Mouse (Mus musculus) midbrain, embryonic 16.5 days (tissue): Measurements from ENCODE around the gene Rln3. TPM values are rescaled to one million over a fixed set of nuclear protein-coding genes. Genes with fewer than 3 reads are reported as not detected.
A peak's percentile ranks its signal among the peaks of the same experiment; 100 is the strongest.

Experiments
- ATAC-seq: fragments of 200-750 bp; cut with Nextera tagmentation; 2 replicates; pipeline ENCODE4 v1.8.0; 2017; ENCODE audit warnings: moderate TSS enrichment
- H3K27ac ChIP-seq: fragments of 300-500 bp; sonication (generic); 2 replicates; pipeline ENCODE4 v1.5.1; 2014; ENCODE audit warnings: mild to moderate bottlenecking, low read length, mixed read lengths
- H3K27me3 ChIP-seq: fragments of 300-500 bp; sonication (generic); 2 replicates; pipeline ENCODE4 v1.6.1; 2014; ENCODE audit warnings: low read depth, low read length, mixed read lengths; ENCODE audit not compliant: control insufficient read depth, insufficient read depth
- H3K36me3 ChIP-seq: fragments of 300-500 bp; sonication (generic); 2 replicates; pipeline ENCODE4 v1.6.1; 2014; ENCODE audit warnings: mild to moderate bottlenecking, low read length, moderate library complexity, mixed read lengths; ENCODE audit not compliant: control insufficient read depth, insufficient read depth
- H3K4me1 ChIP-seq: fragments of 300-500 bp; sonication (generic); 2 replicates; pipeline ENCODE4 v1.6.1; 2014; ENCODE audit warnings: mild to moderate bottlenecking, low read length, mixed read lengths; ENCODE audit not compliant: control insufficient read depth, insufficient read depth
- H3K4me2 ChIP-seq: fragments of 300-500 bp; sonication (generic); 2 replicates; pipeline ENCODE4 v1.6.1; 2014; ENCODE audit warnings: mild to moderate bottlenecking, low read length, mixed read lengths
- H3K4me3 ChIP-seq: fragments of 300-500 bp; sonication (generic); 2 replicates; pipeline ENCODE4 v1.5.1; 2014; ENCODE audit warnings: low read depth, mild to moderate bottlenecking, low read length, moderate library complexity, mixed read lengths
- H3K9ac ChIP-seq: fragments of 300-500 bp; sonication (generic); 2 replicates; pipeline ENCODE4 v1.6.1; 2014; ENCODE audit warnings: low read depth, low read length, mixed read lengths
- H3K9me3 ChIP-seq: fragments of 300-500 bp; sonication (generic); replicated peaks from 2 replicates; pipeline ENCODE4 v1.6.1; 2014; ENCODE audit warnings: mild to moderate bottlenecking, low read length, mixed read lengths; ENCODE audit not compliant: control insufficient read depth, poor library complexity, severe bottlenecking
- WGBS: fragments of 180-500 bp; shearing (Covaris S2); extraction: QIAGEN DNeasy Blood & Tissue Kit; methylation state at CpG from one replicate; pipeline ENCODE4 v1.1.7; 2014; 5-methylcytosine and 5-hydroxymethylcytosine counted together
- polyA plus RNA-seq: library from polyadenylated mRNA; unstranded; fragments of >200 nt; fragmentation: Nextera tagmentation; extraction: Ambion mirVana; gene quantifications from 2 replicates; pipeline ENCODE4 v1.2.1, GENCODE M21; 2015

Rln3 gene
- polyA plus RNA-seq, 1 experiment from 2014 or later = 1.9 TPM

DNA sequence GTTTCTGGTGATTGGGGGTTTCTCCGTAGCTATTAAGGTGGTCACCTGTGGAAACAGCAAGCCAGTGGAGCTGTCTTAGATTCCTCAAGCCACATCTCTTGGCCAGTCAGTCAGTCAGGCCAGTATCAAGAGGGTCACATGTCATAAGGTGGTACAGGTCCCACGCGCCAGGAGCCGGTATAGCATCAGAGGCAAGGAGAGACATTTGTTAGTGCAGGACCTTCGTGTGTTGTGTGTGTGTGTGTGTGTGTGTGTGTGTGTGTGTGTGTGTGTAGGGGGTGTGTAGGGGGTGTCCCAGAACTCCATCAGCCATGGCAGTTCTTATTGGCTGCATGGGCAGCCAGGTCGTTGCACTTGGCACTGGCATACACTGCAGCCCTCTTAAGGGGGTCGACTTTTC lies 23.1 kb upstream of the Rln3 start:
- Histone ChIP-seq H3K27ac (no peak overlapping the region), H3K4me1 (peaks cover 42% of the 10 kb centered on the region), H3K4me2 (peak overlapping the region; percentile 63), H3K9ac (no peak overlapping the region), H3K9me3 (no peaks in the 10 kb centered on the region), H3K27me3 (no peaks in the 10 kb centered on the region), H3K36me3 (no peaks in the 10 kb centered on the region), H3K4me3 (peak overlapping the region; percentile 97)
- ATAC-seq = no peak
- WGBS = 89% methylated on average over 7 of the region's 7 CpGs

DNA sequence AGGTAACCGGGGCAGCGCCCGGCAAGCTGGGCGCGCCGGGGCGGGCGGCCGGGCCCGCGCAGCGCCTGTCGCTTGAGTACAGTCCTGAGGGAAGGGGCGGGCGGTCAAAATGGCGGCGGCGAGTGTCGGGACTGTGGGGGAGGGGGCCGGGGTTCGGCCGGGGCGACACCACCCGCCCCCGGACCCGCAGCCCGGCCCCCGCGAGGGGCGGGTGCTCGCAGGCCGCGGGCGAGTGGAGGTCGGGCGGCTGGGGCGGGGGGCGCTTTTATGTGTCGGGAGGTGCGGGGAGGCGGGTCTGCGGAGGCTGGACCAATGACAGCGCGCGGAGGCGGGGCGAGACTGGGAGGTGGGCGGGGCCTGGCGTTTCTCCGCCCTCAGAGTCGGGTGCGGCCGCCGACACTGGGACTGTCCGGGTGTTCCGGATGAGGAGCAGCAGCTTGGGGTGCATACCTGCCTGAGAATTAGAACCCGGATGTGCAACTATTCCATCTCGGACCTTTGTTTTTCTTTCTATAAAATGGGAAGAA lies 22.3 kb upstream of the Rln3 start:
- peaks cover 34% of the 10 kb centered on the region for H3K4me1 ChIP-seq
- WGBS = under 1% methylated on average over 52 of the region's 58 CpGs
- H3K4me2 ChIP-seq = peak overlapping the region; percentile 63
- peak overlapping the region; percentile 97 for H3K4me3 ChIP-seq
- no peaks in the 10 kb centered on the region for H3K9me3 ChIP-seq
- no peaks in the 10 kb centered on the region for H3K27me3 ChIP-seq
- H3K27ac ChIP-seq = peak overlapping the region; percentile 97
- ATAC-seq = peak; percentile 66
- H3K9ac ChIP-seq = peak overlapping the region; percentile 91
- no peaks in the 10 kb centered on the region for H3K36me3 ChIP-seq

DNA sequence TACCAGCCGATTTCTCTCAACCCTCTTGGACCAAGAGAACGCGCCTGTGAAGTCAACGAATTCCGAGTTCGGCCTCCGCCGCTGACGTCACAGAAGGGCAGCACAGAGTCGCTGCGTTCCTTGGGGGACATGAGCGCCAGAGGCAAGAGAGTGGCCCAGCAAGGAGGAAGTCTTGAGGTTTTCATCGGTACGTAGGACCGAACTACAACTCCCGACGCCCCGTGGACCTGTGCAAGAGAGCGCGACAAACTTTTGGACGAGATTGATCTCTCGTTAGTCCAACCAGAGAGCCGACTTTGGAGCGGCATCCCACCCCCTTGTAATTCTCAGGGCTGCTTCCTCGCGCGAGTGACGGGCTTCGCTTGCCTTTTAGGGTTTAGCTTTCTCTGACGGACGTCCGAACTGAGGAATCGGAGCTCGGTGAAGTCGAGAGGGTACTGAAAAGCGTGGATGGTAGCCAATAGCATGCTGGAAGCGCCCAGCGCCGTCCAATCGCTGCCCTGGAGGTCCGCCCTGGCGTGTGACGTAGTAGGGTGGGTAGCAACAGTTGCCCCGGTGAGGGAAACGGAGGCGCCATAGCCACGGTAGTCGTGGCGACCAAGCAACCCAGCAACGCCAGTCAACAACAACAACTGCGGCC lies 21.6 kb upstream of the Rln3 start, which contains the start of gene Rfx1:
Gene Rfx1 (plus strand): TSS at position 544 of the 640 bp plus-strand sequence.
- H3K9ac ChIP-seq = peak within 1 kb of the TSS; percentile 91
- no peaks in the 10 kb centered on the region for H3K9me3 ChIP-seq
- peak; percentile 98 for ATAC-seq
- under 1% methylated on average over 51 of the region's 51 CpGs for WGBS
- H3K27me3 ChIP-seq = no peaks in the 10 kb centered on the region
- H3K4me3 ChIP-seq = peak within 1 kb of the TSS; percentile 97
- H3K36me3 ChIP-seq = no peaks in the 10 kb centered on the region
- H3K4me1 ChIP-seq = peaks cover 32% of the 10 kb centered on the region
- peak within 1 kb of the TSS; percentile 91 for H3K4me2 ChIP-seq
- peak within 1 kb of the TSS; percentile 97 for H3K27ac ChIP-seq

DNA sequence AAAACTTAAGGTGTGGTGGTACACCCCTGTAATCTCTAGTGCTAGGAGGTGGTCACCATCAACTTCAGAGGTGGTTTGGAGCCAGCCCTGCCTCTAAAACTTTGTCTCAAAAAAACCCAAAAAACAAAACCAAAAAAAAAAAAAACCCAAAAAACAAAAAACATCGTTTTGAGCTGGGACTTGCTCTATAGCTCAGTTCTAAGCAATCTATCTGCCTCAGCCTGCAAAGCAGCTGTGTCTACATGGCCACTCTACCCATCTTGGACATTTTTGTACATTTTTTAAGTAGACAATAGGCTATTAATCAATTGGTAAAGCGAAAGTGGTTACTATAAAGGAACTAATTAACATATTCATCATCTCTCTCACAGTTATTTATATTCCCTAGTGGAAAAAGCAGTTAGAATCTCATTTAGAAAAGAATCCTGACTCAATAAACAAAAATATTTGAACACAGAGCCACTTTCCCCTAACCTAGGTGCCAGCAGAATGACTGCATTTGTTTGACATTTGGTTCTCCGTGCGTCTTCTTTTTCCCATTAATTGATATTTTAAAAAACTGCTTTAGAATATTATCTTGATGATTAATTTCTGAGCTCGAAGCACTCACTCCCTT lies 20.8 kb upstream of the Rln3 start:
- H3K4me2 ChIP-seq = peak overlapping the region; percentile 91
- 24% methylated on average over 5 of the region's 5 CpGs for WGBS
- peaks cover 29% of the 10 kb centered on the region for H3K4me1 ChIP-seq
- H3K9me3 ChIP-seq = no peaks in the 10 kb centered on the region
- H3K36me3 ChIP-seq = no peaks in the 10 kb centered on the region
- peak overlapping the region; percentile 97 for H3K4me3 ChIP-seq
- H3K27me3 ChIP-seq = no peaks in the 10 kb centered on the region
- peak overlapping the region; percentile 74 for H3K9ac ChIP-seq
- H3K27ac ChIP-seq = peak overlapping the region; percentile 84
- ATAC-seq = no peak

DNA sequence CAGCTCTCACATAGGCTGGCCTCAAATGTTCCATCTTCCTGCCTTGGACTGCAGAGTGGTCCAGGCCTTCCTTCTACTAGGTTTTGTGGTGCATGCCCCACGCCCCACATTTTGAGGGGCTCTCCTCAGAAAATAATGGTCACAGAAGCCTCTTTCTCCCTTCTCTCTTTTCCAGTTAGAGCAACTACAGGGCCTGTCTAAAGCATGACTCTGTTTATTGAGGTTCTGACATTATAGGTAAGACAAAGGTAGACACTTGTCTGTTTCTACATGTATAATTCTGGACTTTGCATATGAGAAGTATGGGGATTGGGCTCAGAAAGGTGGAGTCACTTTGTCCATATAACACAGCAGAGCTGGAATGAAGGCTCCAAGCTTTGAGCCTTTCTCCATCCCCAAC lies 20.2 kb upstream of the Rln3 start, which contains the start of gene Gm10643:
Gene Gm10643 (minus strand): TSS at position 101 of the 400 bp plus-strand sequence.
- H3K4me1 ChIP-seq = peaks cover 27% of the 10 kb centered on the region
- H3K9ac ChIP-seq = peak within 1 kb of the TSS; percentile 74
- 100% methylated on average over 1 of the region's 1 CpGs for WGBS
- H3K27me3 ChIP-seq = no peaks in the 10 kb centered on the region
- H3K27ac ChIP-seq = peak within 1 kb of the TSS; percentile 84
- H3K9me3 ChIP-seq = no peaks in the 10 kb centered on the region
- H3K4me3 ChIP-seq = peak within 1 kb of the TSS; percentile 97
- ATAC-seq = no peak
- H3K36me3 ChIP-seq = no peaks in the 10 kb centered on the region
- peak within 1 kb of the TSS; percentile 91 for H3K4me2 ChIP-seq

DNA sequence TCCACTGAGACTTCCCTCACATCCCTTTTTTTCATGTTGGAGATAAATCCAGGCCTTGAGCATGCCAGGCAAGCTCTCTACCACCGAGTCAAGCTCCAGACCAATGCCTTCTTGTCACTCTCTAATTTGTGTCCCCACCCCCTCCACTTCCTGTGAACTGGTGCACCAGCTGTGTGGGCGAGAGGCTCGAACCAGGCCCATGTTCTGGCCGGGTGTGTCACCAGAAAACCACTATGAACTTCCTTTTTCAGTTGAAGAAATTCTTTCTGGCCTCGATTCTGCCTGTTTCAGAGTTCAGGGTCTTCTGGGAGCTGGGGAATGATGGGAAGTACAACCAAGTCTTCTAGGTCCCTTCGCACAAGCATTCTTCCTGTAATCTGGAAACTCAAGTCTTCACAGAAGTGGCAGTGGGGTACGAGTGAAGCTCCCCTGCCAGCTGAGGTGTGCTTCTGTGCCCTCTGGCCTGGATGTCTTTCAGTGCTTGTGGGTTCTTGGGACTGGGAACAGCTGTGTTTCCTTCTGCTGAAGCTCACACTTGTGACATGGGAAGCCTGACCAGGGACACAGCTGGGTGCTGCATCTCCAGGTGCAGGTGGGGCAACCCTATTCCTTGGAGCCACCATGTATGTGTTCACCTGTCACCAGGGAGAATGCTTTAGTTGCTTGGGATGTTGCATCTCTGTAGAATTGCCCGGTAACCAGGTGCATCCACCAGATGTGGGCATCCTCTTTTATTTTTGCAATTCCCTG lies 19.2 kb upstream of the Rln3 start:
- Histone ChIP-seq H3K36me3 (no peaks in the 10 kb centered on the region), H3K4me1 (peaks cover 17% of the 10 kb centered on the region), H3K4me2 (no peak overlapping the region), H3K4me3 (no peak overlapping the region), H3K9me3 (no peaks in the 10 kb centered on the region), H3K27me3 (no peaks in the 10 kb centered on the region), H3K27ac (no peak overlapping the region), H3K9ac (no peak overlapping the region)
- ATAC-seq = no peak
- 80% methylated on average over 8 of the region's 8 CpGs for WGBS

DNA sequence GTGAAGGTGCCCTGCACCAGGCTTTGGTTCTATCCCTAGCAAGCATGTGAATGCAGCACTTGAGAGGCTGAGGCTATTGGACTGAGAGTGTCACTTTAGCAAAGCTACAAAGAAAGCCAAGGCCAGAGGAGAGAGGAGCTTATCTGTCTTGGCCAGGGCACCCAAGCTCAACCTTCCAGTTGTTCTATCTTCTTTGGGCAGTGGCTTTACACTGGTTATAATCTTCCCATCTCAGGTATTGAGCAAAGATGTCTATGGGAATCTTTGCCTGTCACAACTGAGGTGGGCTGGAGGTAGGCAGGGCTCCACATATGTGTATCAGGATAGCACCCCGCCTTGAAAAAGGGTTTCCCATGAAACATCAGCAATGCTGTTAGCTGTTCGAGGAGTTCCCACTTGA lies 15.4 kb upstream of the Rln3 start:
- Histone ChIP-seq H3K4me2 (no peak overlapping the region), H3K9ac (no peak overlapping the region), H3K9me3 (no peaks in the 10 kb centered on the region), H3K4me1 (no peaks in the 10 kb centered on the region), H3K27ac (no peak overlapping the region), H3K27me3 (no peaks in the 10 kb centered on the region), H3K4me3 (no peak overlapping the region), H3K36me3 (no peaks in the 10 kb centered on the region)
- ATAC-seq = no peak
- 89% methylated on average over 2 of the region's 2 CpGs for WGBS

DNA sequence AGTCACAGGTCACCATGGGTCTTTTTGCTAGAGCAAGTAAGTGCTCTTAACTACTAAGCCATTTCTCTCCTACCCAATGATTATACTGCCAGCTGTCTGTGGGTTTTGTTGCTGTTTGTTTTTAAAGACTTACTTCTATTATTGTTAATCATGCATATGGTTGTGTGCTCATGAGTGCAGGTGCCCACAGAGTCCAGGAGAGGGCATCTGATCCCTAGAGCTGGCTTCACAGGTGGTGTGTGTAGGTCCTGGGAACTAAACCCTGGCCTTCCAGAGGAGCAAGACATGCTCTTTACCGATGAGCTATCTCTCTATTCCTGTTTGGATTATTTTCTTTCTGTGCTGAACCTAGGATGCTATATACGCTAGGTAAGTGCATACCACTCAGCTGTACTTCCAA lies 14.4 kb upstream of the Rln3 start:
- Histone ChIP-seq H3K9me3 (no peaks in the 10 kb centered on the region), H3K4me1 (no peaks in the 10 kb centered on the region), H3K4me2 (no peak overlapping the region), H3K4me3 (no peak overlapping the region), H3K27ac (no peak overlapping the region), H3K9ac (no peak overlapping the region), H3K36me3 (no peaks in the 10 kb centered on the region), H3K27me3 (no peaks in the 10 kb centered on the region)
- 94% methylated on average over 2 of the region's 2 CpGs for WGBS
- no peak for ATAC-seq

DNA sequence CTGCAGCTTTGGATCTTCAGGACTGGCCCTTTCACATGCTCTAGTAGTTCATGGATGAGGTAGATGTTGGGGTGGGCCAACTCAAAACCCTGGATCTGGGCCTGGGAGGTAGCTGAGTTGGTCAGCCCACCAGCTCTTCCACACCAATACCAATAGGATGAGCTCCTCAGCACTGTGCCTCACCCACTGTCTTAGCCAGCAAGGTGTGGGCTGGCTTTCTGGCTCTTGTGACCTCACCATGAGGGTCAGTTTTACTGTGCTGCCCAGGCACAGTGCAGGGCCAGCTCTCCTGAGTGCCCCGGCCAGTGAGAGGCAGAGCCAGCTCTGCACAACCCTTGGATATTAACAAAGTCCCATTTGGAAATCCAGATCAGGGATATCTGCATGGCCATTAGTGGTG lies 13.0 kb upstream of the Rln3 start:
- WGBS = 91% methylated on average over 1 of the region's 1 CpGs
- ATAC-seq = no peak

More for the DNA sequence above, 13.0 kb upstream of the Rln3 start:
- no peaks in the 10 kb centered on the region for H3K4me1 ChIP-seq
- H3K27ac ChIP-seq = no peak overlapping the region
- no peaks in the 10 kb centered on the region for H3K36me3 ChIP-seq
- H3K4me3 ChIP-seq = no peak overlapping the region
- H3K27me3 ChIP-seq = no peaks in the 10 kb centered on the region
- H3K4me2 ChIP-seq = no peak overlapping the region
- no peaks in the 10 kb centered on the region for H3K9me3 ChIP-seq
- no peak overlapping the region for H3K9ac ChIP-seq
